Mouse (Mus musculus) lung, postnatal 14 days (tissue): ENCODE results near the gene Gm37240.
"Not testable (repeated sequence)": the region's sequence is repeated elsewhere in the genome, so short reads cannot be mapped to it uniquely, and the experiment has no call there.

ENCODE experiments used
- DNase-seq: peaks from one replicate; pipeline ENCODE4 v3.0.0; 2021

The Gm37240 gene

GRCm38 (mm10) chr3:85618885-85619284, 268.4 kb downstream of the Gm37240 start:
- peak; percentile 7 for DNase-seq

- DNase-seq: no peak
Observed at GRCm38 (mm10) chr3:85616389-85616788, 270.9 kb downstream of the Gm37240 start.

GRCm38 (mm10) chr3:85607753-85608152, 279.6 kb downstream of the Gm37240 start:
- DNase-seq: no peak

- DNase-seq: peak; percentile 15
Observed at GRCm38 (mm10) chr3:85606912-85607311, 280.4 kb downstream of the Gm37240 start.

- no peak for DNase-seq
Observed at GRCm38 (mm10) chr3:85603811-85604210, 283.5 kb downstream of the Gm37240 start.

- DNase-seq: no peak
Observed at GRCm38 (mm10) chr3:85601841-85602305, 285.4 kb downstream of the Gm37240 start.

GRCm38 (mm10) chr3:85599526-85599925, 287.8 kb downstream of the Gm37240 start:
- no peak for DNase-seq

- no peak for DNase-seq
Observed at GRCm38 (mm10) chr3:85594452-85594851, 292.9 kb downstream of the Gm37240 start.

GRCm38 (mm10) chr3:85592640-85593252, 294.6 kb downstream of the Gm37240 start:
- DNase-seq: no peak

- DNase-seq: no peak
Observed at GRCm38 (mm10) chr3:85592067-85592466, 295.3 kb downstream of the Gm37240 start.

- DNase-seq: no peak
Observed at GRCm38 (mm10) chr3:85590090-85590754, 297.1 kb downstream of the Gm37240 start.

GRCm38 (mm10) chr3:85588701-85589100, 298.6 kb downstream of the Gm37240 start:
- no peak for DNase-seq

GRCm38 (mm10) chr3:85584966-85585365, 302.4 kb downstream of the Gm37240 start:
- DNase-seq: no peak

GRCm38 (mm10) chr3:85583194-85583593, 304.1 kb downstream of the Gm37240 start:
- no peak for DNase-seq

GRCm38 (mm10) chr3:85582726-85583125, 304.6 kb downstream of the Gm37240 start:
- DNase-seq: no peak

- peak; percentile 99 for DNase-seq
Observed at GRCm38 (mm10) chr3:85573864-85574830, 313.2 kb downstream of the Gm37240 start, which contains the start of gene Gatb. Gatb (plus strand) TSS chr3:85574119.

- no peak for DNase-seq
Observed at GRCm38 (mm10) chr3:85573216-85573863, 314.0 kb downstream of the Gm37240 start.

- not testable (repeated sequence) for DNase-seq
Observed at GRCm38 (mm10) chr3:85572502-85572901, 314.8 kb downstream of the Gm37240 start.

GRCm38 (mm10) chr3:85571276-85571675, 316.0 kb downstream of the Gm37240 start:
- peak; percentile 65 for DNase-seq

- no peak for DNase-seq
Observed at GRCm38 (mm10) chr3:85564603-85565002, 322.7 kb downstream of the Gm37240 start.

GRCm38 (mm10) chr3:85553731-85554277, 333.5 kb downstream of the Gm37240 start:
- DNase-seq: no peak

- DNase-seq: no peak
Observed at GRCm38 (mm10) chr3:85551352-85551751, 336.0 kb downstream of the Gm37240 start.
